Mouse (Mus musculus) cerebellum, adult 11-12 months (tissue): ENCODE results near the gene Psmc3.
A peak's percentile ranks its signal among the peaks of the same experiment; 100 is the strongest.

ENCODE experiments used
- DNase-seq: peaks from one replicate; pipeline ENCODE4 v3.0.0; 2022

Psmc3 gene

GRCm38 (mm10) chr2:91113852-91114251 lies 60.0 kb downstream of the Psmc3 start:
- no peak for DNase-seq

GRCm38 (mm10) chr2:91114781-91115577 lies 61.2 kb downstream of the Psmc3 start:
- DNase-seq, result peak; percentile 95

DNA sequence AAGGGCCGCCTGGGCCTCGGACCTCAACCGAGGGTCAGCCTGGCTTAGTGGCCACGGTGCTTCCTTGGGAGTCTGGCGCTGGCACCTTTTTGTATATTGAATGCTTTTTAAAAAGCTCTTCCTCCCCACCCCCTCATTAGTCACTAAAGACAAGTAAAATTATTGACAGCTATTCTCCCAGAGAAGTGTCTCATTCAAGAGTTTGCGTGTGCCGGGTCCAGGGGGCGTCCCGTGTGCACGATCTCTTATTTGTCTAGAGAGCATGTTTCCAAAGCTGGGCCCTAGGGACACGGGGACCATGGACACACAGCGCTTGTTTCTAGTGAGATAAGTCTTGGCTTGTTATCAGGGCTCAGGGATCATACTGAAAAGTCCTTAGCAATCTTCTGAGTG lies 61.8 kb downstream of the Psmc3 start:
- peak; percentile 29 for DNase-seq
